Mouse (Mus musculus) erythroblast, adult 5-6 weeks (primary cell): ENCODE data around the gene Fgfr2. TPM values are rescaled to one million over a fixed set of nuclear protein-coding genes. Genes with fewer than 3 reads are reported as not detected.

Experiments
- ATAC-seq: replicated peaks from 2 replicates; pipeline ENCODE4 v1.8.0; 2016; ENCODE audit warnings: moderate number of reproducible peaks, mild to moderate bottlenecking, moderate TSS enrichment, inconsistent platforms; ENCODE audit not compliant: poor library complexity, low FRiP score, severe bottlenecking
- total RNA-seq, 2 experiments: library from RNA; stranded (forward) in 1 of 2; stranded (reverse) in 1 of 2; fragments of 150-400 nt in 1 of 2; fragments of 200-764, 138-1000 nt in 1 of 2; gene quantifications; 2 replicates each; pipeline versions ENCODE4 v1.2.3 to v1.2.4; 2015 to 2017; ENCODE audit warnings: low replicate concordance in 2 of 2

The Fgfr2 gene
- total RNA-seq, 2 experiments from 2014 or later, result 4.8 TPM; not detected in 1

DNA sequence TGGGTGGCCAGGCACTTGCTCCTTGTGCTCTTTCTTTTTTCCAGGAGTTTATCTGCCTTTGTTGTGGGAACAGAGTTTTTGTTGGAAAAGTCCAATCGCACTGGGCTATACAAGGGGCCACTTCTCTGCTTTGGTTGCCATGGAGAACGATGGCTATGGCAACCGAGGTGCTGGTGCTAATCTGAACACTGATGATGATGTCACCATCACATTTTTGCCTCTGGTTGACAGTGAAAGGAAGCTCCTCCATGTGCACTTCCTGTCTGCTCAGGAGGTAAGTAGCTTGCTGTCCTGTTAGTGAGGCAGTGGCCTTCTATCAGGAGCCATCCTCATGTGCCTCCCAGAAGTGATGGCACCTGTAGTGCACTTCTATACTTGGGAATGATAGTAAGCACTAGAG is 140.5 kb downstream of the Fgfr2 start:
- no peak for ATAC-seq

DNA sequence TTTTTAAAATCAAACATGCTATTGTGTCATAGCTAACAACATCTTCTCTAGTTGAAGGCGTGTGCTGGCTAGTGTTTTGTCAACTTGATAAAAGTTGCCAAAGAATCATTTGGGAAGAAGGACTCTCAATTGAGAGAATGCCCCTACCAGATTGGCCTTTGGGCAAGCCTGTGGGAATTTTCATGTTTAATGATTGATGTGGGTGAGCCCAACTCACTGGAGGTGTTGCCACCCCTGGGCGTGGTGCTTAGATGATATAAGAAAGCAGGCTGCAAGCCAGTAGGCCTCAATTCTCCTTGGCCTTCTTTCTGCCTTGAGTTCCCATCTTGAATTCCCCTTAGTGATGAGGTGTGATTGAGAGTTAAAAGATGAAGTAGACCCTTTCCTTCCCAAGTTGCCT is 145.2 kb downstream of the Fgfr2 start:
- ATAC-seq, result no peak

DNA sequence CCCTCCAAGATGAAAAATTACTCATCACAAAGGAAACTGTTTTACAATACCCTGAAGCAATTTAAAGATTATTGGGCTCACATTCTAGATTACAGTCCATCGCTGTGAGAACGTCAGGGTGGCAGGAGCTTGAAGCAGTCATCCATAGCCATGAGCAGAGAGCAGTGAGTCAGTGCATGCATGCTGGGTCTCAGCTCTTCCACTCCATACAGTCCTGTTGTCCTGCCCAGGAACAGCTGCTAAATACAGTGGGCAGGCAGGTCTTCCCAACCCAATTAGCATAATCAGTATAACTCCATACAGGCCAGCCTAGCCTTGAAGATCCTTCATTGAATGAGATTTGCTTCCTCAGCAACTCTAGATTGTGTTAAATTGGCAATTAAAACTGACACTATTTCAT is 147.1 kb downstream of the Fgfr2 start:
- ATAC-seq, result no peak

DNA sequence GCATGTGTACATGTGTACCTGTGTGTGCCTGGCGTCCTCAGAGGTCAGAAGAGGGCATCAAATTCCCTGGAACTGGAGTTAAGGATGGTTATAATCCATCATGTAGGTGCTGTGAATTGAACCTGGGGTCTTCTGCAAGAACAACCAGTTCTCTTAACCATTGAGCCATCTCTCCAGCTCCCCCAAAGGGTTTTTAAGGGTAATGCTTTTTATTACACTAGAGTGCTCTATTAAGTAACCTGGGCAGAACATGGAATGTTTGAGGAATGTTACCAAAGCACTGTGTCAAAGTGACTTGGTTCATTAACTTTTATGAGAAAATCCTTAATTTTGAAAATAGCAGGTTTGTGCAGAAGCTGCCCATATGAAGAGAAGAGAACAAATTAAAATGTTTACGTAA is 151.1 kb downstream of the Fgfr2 start:
- no peak for ATAC-seq

DNA sequence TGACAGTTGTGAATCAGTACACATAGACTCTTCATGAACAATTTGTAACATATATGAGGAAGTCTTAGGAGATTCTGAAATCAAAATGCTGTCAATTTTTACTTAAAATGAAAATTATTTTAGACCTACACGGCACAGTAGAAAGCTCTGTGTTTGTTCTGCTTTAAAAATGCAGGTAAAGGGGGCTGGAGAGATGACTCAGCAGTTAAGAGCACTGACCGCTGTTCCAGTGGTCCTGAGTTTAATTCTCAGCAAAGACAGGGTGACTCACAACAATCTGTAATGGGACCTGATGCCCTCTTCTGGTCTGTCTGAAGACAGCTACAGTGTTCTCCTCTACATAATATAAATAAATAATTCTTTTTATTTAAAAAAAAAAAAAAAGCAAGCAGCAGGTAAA is 157.4 kb downstream of the Fgfr2 start:
- ATAC-seq, result no peak

DNA sequence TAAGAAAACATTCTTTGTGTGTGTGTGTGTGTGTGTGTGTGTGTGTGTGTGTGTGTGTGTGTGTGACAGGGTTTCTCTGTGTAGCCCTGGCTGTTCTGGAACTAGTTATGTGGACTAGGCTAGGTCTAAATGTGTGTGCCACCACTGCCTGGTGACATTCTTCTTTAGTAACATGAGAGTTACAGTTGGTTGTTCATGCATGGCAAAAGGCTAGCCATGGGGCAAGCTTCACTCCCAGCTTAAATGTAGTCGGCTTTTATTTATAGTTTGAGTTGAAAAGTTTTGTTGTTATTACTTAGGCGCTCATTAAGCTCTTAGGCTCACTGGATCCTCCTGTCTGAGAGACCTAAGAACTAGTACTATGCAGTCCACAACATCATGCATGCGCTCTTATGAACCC is 158.8 kb downstream of the Fgfr2 start:
- no peak for ATAC-seq

DNA sequence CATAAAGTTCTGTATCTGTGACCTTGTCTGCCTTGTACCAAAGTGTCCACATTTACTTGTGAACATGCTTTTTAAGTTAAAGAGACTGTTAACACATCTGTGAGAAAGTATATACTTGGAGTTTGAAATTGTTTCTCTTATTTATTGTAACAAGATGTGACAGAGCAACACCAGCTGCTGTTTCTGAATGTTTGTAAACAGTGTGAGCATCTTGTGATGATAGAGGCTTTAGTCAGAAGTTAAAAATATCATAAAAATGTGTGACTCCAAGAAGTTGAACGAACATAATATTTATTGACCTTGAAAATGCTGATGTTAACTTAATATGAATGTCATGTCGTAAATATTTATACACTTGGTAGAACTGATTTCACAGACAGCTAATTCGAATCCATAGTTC is 172.5 kb downstream of the Fgfr2 start:
- no peak for ATAC-seq

DNA sequence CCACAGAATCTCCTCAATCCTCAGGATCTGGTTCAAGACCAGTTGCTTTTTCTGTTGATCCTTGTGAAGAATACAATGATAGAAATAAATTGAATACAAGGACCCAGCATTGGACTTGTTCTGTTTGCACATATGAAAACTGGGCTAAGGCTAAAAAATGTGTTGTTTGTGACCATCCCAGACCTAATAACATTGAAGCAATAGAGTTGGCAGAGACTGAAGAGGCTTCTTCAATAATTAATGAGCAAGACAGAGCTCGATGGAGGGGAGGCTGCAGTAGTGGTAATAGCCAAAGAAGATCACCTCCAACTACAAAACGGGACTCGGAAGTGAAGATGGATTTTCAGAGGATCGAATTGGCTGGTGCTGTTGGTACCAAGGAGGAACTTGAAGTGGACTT is 173.2 kb downstream of the Fgfr2 start:
- no peak for ATAC-seq

DNA sequence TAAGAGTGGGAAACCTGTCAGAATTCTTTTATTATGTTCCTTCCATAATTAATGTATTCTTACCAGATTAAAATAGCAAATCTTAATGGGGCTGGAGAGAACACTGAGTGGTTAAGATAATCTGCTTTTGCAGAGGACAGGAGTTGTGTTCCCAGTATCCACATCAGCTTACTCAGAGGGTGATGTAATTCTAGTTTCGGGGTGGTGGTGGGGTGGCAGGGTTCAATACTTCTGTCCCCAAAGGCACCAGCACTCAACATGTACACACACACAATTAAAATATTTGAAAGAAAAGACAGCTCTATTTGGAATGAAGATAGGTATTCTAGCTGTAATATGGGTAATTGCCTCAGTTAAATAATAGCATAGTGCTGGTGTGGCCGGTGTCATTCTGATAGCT is 182.6 kb downstream of the Fgfr2 start:
- no peak for ATAC-seq

DNA sequence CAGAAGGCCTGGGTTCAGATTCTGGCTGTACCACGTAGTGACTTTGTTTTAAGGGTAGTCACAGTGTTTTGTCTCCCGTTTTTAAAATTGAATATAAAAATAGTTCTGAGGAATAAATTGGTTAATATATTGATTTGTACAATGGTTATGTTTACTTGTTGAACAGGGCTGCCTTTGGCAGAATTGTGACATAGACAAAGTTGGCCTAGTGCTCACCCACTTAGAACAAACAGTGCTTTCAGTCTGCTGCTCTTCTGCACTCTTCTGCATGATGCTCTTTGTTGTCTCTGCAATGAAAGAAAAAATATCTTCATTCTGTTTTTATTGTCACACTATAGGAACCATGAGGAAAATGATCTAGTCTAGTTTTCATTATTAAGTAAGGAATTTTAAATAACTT is 184.0 kb downstream of the Fgfr2 start:
- ATAC-seq, result no peak

DNA sequence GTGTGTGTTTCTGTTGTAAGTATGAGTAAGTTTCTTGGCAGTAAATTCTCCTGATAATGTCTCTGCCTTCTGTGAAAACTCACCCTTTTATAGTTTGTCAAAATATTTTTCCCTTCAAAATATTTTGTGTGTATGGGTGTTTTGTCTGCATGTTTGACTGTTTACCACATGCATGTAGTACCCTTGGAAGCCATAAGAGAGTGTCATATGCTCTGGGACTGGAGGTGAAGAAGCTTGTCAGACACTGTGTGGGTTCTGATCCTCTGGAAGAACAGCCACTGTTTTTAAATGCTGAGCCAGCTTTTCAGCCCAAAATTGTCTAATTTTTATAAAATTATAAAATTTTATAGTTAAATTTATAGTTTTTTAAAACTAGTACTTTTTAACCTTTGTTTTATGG is 188.4 kb downstream of the Fgfr2 start:
- ATAC-seq, result no peak

DNA sequence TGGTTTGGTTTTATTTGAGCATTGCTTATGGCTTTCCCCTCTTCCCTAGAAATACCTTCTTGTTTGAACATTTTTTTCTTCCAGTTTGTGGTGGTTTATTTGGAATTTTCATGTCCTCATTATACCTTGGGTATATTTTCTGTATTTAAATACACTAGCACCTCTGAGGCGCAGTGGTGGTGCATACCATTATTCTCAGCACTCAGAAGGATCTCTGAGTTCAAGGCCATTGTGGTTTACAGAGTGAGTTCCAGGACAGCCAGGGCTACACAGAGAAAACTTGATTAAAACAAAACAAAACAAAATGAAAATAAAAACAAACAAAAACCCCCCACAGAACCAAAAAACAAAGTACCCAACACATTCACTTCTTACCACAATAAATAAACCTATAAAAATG is 189.8 kb downstream of the Fgfr2 start:
- no peak for ATAC-seq

DNA sequence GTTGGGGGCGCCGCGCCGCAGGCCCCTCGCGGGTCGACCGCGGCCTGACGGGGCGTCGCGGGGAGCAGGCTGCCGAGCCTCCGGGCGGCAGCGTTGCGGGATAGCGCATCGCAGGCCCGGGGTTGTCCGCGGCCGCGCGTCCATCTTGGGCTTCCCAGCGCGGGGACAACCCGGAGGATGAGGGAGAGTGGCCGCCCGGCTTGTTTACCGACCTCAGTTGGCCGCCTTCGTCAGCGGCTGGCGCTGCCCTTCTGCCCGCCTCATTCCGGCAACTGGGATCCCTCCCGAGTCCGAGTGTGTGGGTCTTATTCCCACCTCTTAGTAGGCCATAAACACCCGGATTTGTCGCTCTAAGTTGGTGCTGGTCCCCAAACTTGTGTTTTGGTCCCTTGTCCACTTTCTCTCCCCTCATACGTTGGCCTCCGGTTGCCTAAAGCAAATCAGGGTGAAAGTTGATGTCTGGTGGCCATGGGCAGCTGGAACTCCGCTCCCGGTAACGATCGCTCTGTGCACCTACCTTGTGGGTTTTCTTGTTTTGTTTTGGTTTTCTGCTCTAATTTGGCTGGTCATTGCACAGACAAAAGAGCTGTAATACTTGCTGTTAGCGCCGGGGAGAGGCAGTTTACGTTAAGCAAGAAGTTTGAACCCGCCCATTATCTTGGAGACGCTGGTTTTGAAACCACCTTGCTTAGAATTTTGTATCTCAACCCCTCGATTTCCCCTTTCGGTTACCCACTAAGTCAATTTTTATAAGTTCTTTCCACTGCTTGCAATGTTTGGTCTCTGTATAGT is 191.4 kb downstream of the Fgfr2 start:
- peak; percentile 56 for ATAC-seq

DNA sequence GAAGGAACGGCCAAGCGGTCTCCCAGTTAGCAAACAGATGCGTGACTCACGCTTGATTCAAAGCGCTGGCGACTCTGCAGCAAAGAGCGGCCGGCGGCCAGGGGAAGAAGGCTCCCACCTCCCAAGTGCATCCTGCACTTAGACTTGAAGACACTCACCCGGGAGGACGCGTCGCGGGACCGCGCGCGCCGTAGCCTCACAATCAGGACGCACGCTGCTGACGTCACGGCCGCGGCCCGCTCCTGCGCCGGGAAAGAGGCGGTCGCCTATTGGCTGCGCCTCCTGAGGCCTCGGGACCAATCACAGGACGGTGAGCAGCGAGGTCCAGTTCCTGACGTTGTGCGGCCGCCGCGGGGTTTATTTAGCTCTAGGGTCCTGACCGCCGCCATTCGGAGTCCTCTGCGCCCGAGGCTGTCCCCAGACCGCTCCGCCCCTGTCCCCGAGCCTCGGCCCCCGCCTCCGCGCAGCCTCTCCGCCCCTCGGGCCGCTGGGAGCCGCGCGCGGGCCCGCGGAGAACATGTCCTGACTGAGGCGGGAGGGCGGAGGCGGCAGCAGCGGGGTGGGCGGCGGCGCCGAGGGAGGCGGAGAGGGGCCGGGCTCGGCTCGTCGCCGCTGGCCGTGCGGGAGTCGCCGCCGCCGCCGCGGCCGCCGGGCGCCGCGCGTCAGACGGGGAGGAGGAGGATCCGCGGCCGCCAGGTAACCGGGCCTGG is 192.1 kb downstream of the Fgfr2 start, which contains the start of gene Zranb1:
Gene Zranb1 (plus strand): TSS at position 293 of the 710 bp plus-strand sequence.
- peak; percentile 94 for ATAC-seq

DNA sequence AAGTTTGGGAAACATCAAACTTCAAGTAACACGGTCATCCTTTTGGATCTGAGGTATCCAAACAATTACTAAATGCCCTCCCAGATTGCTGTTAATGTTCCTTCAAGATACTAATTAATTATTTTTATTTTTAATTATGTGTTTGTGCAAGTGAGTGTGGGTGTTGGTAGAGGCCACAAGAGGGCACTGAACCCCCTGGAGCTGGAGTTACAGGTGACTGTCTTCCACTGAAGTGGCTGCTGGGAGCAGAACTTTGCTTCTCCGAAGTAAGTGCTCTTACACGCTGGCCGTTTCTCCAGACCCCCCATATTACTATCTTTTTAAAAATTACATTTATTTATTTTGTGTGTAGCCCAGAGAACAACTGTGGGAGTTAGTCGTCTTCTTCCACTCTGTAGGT is 193.1 kb downstream of the Fgfr2 start:
- no peak for ATAC-seq

DNA sequence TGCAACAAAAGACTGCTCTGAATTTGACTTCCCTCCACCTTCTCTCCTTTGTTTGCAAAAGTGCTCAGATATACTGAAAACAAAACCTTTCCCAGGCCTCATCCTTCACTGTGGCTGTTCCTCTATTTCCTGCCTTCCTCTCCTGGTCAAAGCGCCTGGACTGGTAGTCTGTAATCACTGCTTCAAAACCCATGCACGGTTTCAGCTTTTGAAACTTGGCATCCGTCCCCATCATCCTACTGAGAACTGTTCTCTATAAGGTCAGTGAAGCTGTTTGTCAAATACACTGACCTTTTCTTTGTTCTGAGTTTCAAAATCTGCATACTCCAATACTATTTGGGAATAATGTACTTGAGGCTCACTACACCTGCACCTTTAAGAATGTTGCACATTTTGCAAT is 195.9 kb downstream of the Fgfr2 start:
- no peak for ATAC-seq

DNA sequence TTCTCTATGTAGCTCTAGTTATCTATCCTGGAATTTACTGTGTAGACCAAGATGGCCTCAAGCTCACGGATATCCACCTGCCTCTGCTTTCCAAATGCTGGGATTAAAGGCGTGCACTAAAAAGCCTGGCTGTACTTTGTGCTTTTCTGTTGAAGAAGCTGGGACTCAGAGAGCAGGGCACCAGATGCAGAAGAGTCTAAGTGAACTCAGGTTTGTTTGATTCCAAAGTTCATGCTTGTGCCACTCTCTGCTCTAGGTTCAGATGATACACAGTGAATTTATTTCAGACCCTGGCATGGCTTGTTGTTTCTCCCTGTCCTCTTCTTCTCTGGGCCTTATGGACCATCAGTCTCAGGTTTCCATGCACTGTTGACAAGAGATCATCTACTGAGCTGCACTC is 197.9 kb downstream of the Fgfr2 start:
- ATAC-seq, result no peak

DNA sequence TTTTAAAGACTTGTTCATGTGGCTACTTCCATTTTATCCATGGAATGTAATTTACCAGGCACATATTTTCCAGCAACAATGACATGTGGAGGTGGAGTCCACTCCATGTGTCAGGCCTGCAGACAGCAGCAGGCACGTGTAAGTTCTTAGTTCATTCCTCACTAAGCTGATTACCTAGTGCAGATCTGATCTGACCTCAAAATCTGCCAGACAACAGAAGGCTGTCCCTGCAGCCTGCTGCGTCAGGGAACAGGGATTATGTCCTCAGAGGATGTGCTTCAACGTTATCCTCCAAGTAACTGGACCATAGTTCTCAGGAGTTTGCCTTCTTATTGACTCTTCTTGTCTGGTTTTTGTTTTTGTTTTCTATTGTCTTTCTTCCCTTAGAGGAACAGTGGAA is 201.2 kb downstream of the Fgfr2 start:
- no peak for ATAC-seq

DNA sequence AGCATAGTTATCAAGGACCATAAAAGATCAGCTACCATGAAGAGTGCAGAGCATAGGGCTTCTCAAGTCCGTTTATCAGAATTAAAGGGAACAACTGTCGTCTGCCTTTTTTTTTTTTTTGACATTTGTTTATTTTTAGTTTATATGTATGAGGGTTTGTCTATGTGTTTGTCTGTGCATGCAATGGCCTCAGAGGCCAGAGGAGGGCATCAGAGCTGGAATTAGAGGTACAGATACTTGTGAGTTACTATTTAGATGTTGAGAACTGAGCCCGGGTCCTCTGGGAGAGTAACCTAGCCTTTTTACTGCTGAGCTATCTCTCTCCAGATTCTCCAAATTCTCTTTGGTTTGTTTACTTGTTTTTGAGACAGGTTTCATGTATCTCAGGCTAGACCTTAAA is 219.4 kb downstream of the Fgfr2 start:
- no peak for ATAC-seq

DNA sequence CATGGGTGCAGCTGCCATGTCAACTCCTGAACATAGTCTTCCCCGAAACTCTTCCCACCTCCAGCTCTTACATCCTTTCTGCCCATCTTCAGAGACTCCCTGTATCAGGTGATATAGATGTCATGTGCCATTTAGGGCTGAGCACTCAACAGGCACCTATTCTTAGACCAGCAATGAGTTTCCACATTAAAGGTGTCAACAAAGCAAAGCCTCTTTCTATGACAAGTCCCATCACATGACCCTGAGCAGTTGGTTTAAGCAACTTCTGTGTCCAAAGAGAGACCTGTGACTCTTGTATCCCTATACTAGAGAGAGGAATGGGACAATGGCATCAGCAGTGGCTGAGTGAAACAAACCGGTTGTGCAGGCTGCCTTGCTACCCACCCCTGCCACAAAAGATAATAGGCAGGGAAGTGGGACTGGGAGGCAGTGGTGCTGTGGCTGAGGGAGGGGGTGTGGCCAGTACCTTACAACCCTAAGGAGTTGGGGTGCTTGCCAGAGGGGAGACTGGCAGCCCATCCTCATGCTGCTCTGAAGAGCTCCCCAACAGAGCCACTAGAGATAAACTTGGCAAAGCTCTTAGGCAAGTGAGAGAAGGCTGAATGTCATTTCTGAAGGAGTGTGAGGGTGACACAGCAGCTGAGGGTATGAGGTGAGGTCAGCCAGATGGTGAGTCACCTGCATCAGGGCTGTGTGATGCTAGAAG is 222.2 kb downstream of the Fgfr2 start:
- no peak for ATAC-seq

DNA sequence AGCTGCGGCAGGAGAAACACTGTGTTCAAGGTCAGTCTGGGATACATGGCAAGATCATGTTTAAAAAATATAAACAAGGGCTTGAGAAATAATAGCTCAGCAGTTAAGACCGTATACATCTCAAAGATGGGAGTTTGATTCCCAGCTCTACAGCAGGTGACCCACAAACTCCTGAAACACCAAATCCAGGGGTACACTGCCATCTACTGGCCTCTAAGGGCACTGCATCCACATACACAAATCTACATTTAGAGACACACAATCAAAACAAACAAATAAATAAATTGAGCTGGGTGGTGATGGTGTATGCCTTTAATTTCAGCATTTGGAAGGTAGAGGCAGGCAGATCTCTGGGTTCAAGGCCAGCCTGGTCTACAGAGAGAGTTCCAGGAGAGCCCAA is 224.9 kb downstream of the Fgfr2 start:
- ATAC-seq, result peak; percentile 79
